Mouse (Mus musculus) E14TG2a.4 (cell line): Measurements from ENCODE around the gene Col23a1.
A peak's percentile ranks its signal among the peaks of the same experiment; 100 is the strongest.
"Not testable (repeated sequence)": the region's sequence is repeated elsewhere in the genome, so short reads cannot be mapped to it uniquely, and the experiment has no call there.

Experiments
- H3K27me3 ChIP-seq: 2 replicates; pipeline ENCODE4 v1.6.1; 2014; ENCODE audit warnings: low read length, control low read depth; ENCODE audit not compliant: insufficient read depth
- H3K36me3 ChIP-seq: 2 replicates; pipeline ENCODE4 v1.6.1; 2014; ENCODE audit warnings: low read length, control low read depth; ENCODE audit not compliant: insufficient read depth
- H3K4me1 ChIP-seq: replicated peaks from 2 replicates; pipeline ENCODE4 v1.6.1; 2014; ENCODE audit warnings: low read depth, low read length, control low read depth
- H3K4me3 ChIP-seq: replicated peaks from 2 replicates; pipeline ENCODE4 v1.5.1; 2014; ENCODE audit warnings: mild to moderate bottlenecking, low read length
- H3K9me3 ChIP-seq: 2 replicates; pipeline ENCODE4 v1.6.1; 2014; ENCODE audit warnings: low read length, control low read depth
- CTCF ChIP-seq: conservative IDR thresholded peaks from 2 replicates; pipeline ENCODE4 v1.5.1; 2014; ENCODE audit warnings: low read length
- NANOG ChIP-seq: IDR thresholded peaks from 2 replicates; pipeline ENCODE4 v1.6.1; 2014; ENCODE audit warnings: borderline replicate concordance, low read length, mixed read lengths
- POU5F1 ChIP-seq: IDR thresholded peaks from 2 replicates; pipeline ENCODE4 v1.6.1; 2014; ENCODE audit warnings: low read length, borderline replicate concordance

Gene Col23a1

GRCm38 (mm10) chr11:51620084-51620483 is 330.4 kb downstream of the Col23a1 start:
- Histone ChIP-seq H3K9me3 (no peaks in the 10 kb centered on the region), H3K27me3 (no peaks in the 10 kb centered on the region), H3K4me3 (peak overlapping the region; percentile 99), H3K4me1 (peaks cover 78% of the 10 kb centered on the region), H3K36me3 (peaks cover 49% of the 10 kb centered on the region)
- no peak for TF ChIP-seq NANOG
- TF ChIP-seq POU5F1: no peak
- no peak for TF ChIP-seq CTCF

GRCm38 (mm10) chr11:51621776-51622175 is 332.1 kb downstream of the Col23a1 start:
- no peaks in the 10 kb centered on the region for H3K27me3 ChIP-seq
- peak overlapping the region; percentile 99 for H3K4me3 ChIP-seq
- no peaks in the 10 kb centered on the region for H3K9me3 ChIP-seq
- peaks cover 66% of the 10 kb centered on the region for H3K36me3 ChIP-seq
- peaks cover 78% of the 10 kb centered on the region for H3K4me1 ChIP-seq
- TF ChIP-seq POU5F1 (no peak), CTCF (no peak), NANOG (no peak)

GRCm38 (mm10) chr11:51622971-51623491 is 333.3 kb downstream of the Col23a1 start:
- H3K36me3 ChIP-seq: peaks cover 79% of the 10 kb centered on the region
- TF ChIP-seq NANOG (no peak), CTCF (no peak), POU5F1 (no peak)
- peak overlapping the region; percentile 99; the same call in 1 of the 2 replicates for H3K4me3 ChIP-seq
- H3K9me3 ChIP-seq: no peaks in the 10 kb centered on the region
- H3K27me3 ChIP-seq: no peaks in the 10 kb centered on the region
- peaks cover 87% of the 10 kb centered on the region for H3K4me1 ChIP-seq

GRCm38 (mm10) chr11:51625187-51625820 is 335.6 kb downstream of the Col23a1 start:
- H3K4me1 ChIP-seq: peaks cover 94% of the 10 kb centered on the region
- peaks cover 100% of the 10 kb centered on the region for H3K36me3 ChIP-seq
- peak overlapping the region; percentile 20 for H3K4me3 ChIP-seq
- no peaks in the 10 kb centered on the region for H3K9me3 ChIP-seq
- no peak for TF ChIP-seq POU5F1
- TF ChIP-seq CTCF: no peak
- no peak for TF ChIP-seq NANOG
- H3K27me3 ChIP-seq: no peaks in the 10 kb centered on the region

- peaks cover 100% of the 10 kb centered on the region for H3K36me3 ChIP-seq
- peaks cover 95% of the 10 kb centered on the region for H3K4me1 ChIP-seq
- H3K9me3 ChIP-seq: no peaks in the 10 kb centered on the region
- H3K4me3 ChIP-seq: no peak overlapping the region
- TF ChIP-seq POU5F1 (no peak), NANOG (no peak), CTCF (no peak)
- no peaks in the 10 kb centered on the region for H3K27me3 ChIP-seq
Observed at GRCm38 (mm10) chr11:51627425-51627824, 337.7 kb downstream of the Col23a1 start.

- peaks cover 100% of the 10 kb centered on the region for H3K36me3 ChIP-seq
- H3K4me3 ChIP-seq: no peak overlapping the region
- TF ChIP-seq NANOG (no peak), CTCF (no peak), POU5F1 (no peak)
- no peaks in the 10 kb centered on the region for H3K9me3 ChIP-seq
- no peaks in the 10 kb centered on the region for H3K27me3 ChIP-seq
- H3K4me1 ChIP-seq: peaks cover 95% of the 10 kb centered on the region
Observed at GRCm38 (mm10) chr11:51627907-51628306, 338.2 kb downstream of the Col23a1 start.

- H3K27me3 ChIP-seq: no peaks in the 10 kb centered on the region
- TF ChIP-seq POU5F1 (no peak), NANOG (no peak), CTCF (no peak)
Observed at GRCm38 (mm10) chr11:51629651-51630314, 340.1 kb downstream of the Col23a1 start.

GRCm38 (mm10) chr11:51632130-51632753 is 342.5 kb downstream of the Col23a1 start:
- TF ChIP-seq NANOG (no peak), POU5F1 (no peak), CTCF (no peak)
- peak overlapping the region; percentile 48 for H3K4me3 ChIP-seq
- H3K36me3 ChIP-seq: peaks cover 73% of the 10 kb centered on the region
- no peaks in the 10 kb centered on the region for H3K27me3 ChIP-seq
- H3K9me3 ChIP-seq: no peaks in the 10 kb centered on the region
- H3K4me1 ChIP-seq: peaks cover 87% of the 10 kb centered on the region

More at GRCm38 (mm10) chr11:51629651-51630314, 340.1 kb downstream of the Col23a1 start:
- Histone ChIP-seq H3K4me1 (peaks cover 95% of the 10 kb centered on the region), H3K4me3 (no peak overlapping the region), H3K36me3 (peaks cover 98% of the 10 kb centered on the region), H3K9me3 (no peaks in the 10 kb centered on the region)

- H3K27me3 ChIP-seq, H3K9me3 ChIP-seq: not testable (repeated sequence)
- Histone ChIP-seq H3K36me3 (peaks cover 64% of the 10 kb centered on the region), H3K4me3 (peak overlapping the region; percentile 92), H3K4me1 (peaks cover 85% of the 10 kb centered on the region)
Observed at GRCm38 (mm10) chr11:51633200-51633599, 343.5 kb downstream of the Col23a1 start.
